Mouse (Mus musculus): ENCODE results near the gene Oard1.

Gene Oard1

DNA sequence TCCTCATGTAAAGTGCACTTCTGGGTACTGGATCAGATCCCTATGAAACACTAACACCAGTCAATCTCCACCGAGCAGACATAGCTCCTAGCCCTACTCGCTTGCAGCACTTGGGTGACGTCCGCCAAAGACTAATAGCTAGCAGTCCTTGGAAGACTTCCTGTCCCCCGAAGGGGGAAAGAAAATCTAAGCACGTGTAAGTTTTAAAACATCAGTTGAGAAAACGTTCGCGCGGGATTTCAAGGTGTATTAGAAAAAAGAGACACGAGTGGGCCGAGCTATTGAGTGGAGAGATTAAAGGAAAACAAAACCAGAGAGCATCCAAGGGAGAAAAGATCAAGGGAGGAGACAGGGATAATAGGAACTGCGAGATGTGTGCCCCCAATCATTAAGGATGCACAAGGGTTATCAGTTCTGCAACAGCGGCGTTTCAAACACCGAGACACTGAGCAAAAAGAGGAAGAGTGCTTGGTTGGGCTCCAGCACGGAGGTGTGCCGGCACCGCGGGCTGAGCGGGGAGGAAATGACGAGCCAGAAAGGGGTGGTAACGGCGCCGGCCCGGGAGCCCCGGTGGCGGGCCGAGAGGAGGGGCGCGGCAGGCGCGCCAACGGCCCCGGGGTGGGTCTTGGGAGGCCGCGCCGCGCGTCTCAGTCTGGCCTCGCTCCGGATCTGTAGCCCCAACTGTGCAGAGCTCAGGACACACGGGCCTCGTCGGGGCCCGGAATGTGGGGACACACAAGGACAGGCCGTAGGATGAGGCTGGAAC, 1.1 kb upstream of the Oard1 start:
- DNase-seq (ENCODE audit: low read depth, low spot score) = peak; percentile 89

DNA sequence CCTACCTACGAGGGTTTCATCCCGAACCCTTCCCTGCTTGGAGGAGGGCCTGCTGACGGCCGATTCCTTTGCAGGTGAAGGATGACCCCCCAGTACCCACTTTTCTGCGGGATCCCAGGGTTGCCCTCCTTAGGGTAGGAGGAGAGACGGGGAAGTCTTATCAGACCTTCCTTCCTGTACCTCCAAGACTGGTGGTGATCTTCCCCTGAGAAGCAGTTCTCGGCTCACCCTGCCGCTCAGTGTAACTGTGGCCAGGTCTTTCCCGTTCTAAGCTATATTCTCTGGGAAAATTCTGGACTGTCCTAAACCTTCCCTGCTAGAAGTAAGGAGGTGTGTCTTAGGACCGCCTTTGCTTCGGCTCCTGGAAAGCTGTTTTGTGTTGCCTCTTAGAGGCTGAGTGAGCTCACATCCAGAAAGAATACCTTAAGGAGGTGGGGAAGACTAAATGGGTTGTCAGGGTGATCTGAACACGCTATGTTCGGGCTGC, 528 bp downstream of the Oard1 start:
- no peak for DNase-seq (ENCODE audit: low read depth, low spot score)

DNA sequence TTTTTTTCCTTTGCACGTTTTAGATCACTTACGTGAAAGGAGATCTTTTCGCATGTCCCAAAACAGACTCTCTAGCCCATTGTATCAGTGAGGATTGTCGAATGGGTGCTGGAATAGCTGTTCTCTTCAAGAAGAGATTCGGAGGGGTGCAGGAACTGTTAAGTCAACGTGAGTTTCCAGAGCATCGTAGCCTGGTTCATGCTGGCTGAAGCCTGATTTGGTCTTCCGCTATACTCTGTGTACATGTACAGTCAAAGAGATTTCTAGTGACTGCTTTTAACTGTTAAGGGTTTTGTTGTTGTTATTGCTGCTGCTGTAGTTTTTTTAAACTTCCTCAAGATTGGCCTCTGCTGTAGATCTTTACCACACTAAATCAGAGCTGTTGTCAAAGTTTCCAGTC, 1.4 kb downstream of the Oard1 start:
- peak; percentile 56 for DNase-seq (ENCODE audit: low read depth, low spot score)

DNA sequence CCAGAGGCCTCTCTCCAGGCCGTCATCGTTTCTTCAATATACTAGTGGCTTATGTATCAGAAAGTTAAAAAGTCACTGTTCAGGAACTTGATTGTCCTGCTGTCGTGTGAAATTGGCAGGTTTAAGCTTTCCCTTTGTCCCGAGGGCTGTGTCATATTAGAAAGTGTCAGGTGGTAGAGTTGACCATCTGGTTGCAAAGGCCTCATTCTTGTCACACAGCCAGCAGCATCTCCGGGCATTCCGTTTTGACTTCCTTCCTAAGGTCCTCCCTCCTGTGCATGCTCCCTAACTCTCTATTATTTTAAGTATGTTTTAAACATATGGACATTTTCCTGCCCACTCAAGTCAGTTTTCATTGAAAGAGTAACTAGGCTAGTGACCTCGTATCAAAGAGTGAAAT, 6.2 kb downstream of the Oard1 start:
- no peak for DNase-seq (ENCODE audit: low read depth, low spot score)

DNA sequence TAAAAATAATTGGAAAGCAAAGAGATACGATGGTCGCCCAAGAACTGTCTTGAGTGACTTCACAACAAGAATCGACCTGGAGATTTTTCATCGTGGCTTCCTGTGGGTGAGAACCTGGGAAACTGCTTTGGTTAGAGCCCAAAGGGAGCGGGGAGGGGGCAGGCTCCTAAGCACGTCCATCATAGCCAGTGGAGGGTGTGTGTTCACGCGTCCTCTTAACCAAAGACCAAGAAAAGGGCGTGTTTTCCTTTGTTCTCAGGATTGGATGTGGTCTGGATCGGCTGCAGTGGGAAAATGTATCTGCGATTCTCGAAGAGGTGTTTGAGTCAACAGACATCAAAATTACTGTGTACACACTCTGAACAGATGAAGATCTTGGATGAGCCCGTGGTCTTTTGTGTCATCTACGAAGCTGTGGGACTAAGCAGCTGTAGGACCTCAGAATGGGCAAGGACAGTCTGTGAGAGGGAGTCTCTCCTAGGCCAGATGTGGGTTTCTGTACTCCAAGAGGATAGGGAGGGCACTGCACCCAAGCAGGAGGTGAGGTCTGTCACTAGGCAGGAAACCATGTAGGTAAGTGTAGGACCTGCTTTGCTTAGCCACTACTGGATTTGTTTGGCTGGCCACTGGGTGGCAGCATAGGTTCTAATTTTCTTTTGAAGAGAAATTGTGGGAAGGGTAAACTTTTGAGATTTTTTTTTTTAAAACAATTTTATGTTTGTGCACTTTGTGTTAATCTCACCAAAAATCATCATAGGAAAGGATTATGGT, 6.8 kb downstream of the Oard1 start:
- peak; percentile 79 for DNase-seq (ENCODE audit: low read depth, low spot score)

DNA sequence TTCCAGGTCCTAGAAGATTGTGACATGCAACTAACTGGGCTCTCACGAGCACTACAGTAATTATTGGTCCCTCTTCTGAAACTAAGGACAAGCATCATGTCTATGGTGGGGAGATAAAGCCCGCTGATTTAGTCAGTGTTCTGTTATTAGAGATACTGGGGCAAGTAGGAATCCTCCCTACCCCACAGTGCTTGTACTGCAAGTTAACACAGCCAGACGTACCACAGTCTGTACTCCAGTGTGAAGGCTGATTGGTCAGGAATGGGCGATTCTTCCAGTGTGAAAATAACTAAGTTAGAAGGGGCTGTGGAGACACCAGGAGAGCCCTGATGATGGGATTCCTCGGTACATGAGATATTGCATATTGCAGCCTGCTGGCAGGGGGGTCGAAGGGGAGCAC, 7.7 kb downstream of the Oard1 start:
- no peak for DNase-seq (ENCODE audit: low read depth, low spot score)

DNA sequence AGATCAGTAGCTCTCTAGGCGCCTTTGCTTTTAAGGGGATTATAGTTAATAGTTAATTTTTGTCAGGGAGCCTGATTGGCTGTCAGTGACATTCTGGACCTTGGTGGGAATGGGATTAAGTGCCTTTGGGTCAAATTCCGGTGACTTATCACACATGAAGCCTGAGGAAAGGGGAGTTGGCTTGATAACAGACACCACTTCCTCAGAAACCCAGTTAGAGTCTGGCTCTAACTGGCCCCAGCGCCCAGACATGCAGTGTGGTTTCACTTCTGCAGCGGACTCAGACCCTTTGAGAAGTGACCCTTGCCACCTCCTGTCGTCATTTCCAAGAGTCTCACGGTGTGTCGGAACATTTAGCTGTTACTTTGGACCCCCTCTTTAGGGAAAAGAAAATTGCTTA, 8.4 kb downstream of the Oard1 start:
- no peak for DNase-seq (ENCODE audit: low read depth, low spot score)

DNA sequence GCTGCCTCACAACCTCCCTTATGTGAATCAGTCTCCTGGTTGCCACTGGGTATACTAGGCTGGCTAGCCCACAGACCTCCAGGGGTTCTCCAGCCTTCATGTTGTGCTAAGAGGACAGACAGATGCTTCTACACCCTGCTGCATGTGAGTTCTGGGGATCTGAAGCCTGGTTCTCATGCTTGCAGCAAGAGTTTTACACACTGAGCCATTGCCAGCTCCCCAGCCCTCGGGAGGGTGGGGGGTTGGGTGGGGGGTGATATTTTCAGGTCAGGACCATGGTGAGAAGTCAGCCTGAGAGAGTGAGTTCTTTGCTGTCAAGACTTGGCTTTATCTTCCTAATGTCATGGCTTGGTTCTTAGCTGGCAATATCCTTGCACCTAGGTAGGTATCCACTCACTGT, 9.0 kb downstream of the Oard1 start:
- DNase-seq (ENCODE audit: low read depth, low spot score) = no peak

DNA sequence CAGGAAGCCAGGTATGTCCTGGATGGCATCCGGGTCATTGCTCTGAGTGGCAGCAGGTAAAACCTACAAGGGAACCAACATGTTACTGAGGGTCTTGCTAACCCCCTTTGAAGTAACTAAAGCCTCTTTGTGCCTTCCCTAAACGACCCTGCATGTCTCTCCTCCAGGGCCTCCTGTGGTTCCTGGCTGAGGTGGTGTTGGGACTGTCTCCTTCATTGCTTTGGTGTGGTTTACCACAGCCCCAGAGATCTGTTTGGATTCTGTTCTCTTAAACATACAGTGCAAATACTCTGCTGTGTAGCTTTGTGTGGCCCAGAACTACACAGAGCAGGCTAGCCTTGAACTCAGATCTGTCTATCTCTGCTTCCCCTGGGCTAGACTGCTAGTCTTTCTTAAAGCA, 9.8 kb downstream of the Oard1 start:
- no peak for DNase-seq (ENCODE audit: low read depth, low spot score)

DNA sequence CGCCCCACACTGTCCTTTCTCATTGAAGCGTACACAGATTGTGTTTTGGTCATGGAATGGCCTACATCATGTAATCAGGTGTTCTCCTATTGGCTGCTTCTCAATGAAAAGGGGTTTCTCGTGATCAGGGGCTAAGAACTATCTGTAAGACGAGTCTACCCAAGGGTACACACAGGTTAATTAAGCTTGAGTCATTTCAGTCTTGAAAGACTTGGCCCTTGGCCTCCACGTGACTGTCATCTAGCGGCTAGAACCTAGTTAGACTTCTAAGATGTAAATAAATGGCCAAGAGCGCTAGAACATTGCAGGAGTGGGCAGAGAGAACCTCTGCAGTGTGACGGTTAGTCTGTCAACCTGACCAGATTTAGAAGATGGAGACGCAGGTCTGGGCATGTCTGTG, 14.4 kb downstream of the Oard1 start:
- DNase-seq (ENCODE audit: low read depth, low spot score) = no peak

DNA sequence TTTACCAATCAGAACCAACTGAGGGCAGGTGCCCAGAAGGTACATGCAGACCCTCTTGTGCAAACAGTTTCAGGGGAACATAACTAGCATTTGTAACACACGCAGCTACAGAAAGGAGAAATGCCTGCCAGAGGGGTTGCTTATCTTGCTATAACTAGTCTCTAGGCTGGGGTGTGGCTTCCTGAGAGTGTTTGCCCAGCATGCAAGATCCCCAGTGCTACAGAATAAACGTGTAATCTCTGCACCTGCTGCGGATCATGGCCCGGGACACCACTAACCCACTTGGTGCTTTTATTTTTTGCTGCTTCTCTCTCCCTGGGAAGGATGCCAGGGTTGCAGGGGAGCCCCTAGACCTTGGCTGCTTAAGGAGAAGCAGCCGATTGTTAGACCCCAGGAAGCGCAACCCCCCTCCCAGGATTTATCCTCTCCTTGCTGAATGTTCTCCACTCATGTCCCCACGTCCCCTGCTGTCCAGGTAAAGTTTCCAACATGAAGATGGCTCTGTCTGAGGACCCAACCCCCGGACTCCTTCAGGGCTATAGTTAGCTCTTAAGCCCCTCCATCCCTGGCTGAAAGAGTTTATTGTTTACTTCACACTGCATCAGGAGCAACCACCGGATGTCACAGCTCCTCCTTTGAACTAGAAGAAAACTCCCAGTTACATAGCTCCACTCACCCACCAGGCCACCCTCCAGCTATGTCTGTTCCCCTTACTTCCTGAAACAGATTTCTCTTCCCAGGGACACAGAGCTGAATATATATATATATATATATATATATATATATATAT, 16.2 kb downstream of the Oard1 start:
- DNase-seq (ENCODE audit: low read depth, low spot score) = peak; percentile 55

DNA sequence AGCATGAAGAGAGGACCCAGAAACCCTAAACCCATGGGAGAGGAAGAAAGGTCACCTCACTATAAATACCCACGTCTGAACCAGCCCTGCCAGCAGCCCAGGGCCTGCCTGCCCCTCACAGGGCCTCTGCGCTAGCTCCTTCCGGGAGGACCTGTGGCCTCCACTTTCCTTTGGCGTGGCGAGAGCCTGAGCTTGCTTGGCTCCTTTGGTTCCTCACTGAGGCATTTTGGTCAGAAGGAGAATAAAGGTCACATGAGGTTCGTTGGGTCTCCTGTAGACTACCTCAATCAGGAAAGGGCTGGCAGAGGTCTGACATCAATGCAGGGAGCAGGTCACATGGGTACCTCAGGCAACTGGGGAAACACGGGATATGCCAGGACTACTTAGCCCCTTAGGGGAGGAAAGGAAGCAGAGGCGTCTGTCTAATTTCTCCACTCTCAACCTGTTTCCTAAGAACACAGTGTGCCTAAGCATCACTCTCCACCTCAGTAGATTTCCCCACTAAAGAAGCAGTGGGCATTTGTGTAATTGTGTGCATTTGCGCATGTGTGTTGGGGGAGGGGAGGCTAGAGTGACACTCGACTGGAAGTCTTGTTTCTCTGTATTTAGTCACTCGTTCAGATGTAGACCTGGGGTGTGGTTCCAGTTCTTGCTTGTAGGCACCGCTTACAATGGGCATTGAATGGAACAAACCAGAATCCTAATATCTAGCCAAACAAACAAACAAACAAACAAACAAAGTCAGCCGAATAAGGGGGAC, 17.4 kb downstream of the Oard1 start:
- peak; percentile 76 for DNase-seq (ENCODE audit: low read depth, low spot score)

DNA sequence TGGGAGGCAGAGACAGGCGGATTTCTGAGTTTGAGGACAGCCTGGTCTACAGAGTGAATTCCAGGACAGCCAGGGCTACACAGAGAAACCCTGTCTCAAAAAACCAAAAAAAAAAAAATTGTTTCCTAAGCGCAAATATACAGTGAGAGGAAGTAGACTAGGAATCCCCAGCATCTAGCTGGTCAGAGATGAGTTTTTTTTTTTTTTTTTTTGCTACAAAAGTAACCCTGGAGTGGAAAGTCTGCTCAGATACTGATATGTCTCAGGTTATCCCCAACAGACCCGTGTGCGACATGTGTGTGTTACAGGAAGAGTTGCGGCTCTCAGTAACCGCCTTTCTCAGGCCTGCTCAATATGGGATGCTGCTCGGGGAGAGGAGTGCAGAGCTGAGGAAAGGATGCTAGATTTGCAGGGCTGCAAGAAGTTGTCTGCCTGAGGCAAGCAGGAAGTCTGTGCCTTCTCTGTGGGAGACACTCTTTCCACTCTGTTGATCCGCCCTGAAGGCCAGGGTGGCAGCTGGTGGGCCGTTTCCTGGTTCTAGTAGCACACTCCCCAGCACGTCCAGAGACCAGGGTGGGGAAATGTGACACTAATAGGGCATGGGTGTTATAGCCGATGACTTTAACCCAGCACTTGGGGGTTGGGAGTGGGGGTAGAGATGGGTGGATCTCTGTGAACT, 18.2 kb downstream of the Oard1 start:
- DNase-seq (ENCODE audit: low read depth, low spot score) = peak; percentile 60

DNA sequence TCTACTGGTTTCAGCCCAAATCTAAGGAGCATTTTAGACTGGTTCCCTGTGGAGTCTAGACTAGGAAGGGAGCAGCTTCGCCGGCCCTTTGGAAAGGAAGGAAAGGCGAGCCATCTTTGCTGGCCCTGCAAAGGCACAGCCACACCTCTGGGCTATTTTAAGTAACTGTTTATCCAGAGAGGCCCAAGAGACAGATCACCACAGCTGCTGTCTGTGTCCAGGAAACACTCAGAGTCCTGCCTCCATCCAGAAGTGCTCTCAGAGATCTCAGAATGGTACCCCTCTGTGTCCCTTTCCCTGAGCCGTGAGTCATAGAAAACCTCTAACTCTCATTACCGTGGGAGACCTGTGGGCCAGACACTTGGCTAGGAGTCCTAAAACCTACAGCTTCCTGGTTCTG, 20.6 kb downstream of the Oard1 start:
- DNase-seq (ENCODE audit: low read depth, low spot score) = no peak

DNA sequence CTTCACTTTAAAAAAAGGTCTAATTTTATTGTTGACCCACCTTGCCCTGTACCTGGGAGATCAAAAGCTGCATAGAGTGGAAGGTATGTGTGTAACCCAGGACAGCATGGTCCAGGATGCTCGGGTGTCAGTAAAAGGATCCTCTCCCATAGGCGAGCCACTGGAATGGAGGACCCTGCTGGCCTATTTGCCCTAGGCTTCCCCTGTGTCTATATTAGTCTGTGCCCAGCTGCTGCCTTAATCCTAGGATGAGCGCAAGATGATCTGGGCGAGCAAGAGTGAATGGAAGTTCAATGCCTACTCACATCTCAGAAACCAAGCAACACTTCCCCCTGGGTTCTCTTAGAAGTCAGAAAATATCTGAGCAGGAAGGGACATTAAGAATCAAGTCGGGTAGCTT, 21.2 kb downstream of the Oard1 start:
- no peak for DNase-seq (ENCODE audit: low read depth, low spot score)

DNA sequence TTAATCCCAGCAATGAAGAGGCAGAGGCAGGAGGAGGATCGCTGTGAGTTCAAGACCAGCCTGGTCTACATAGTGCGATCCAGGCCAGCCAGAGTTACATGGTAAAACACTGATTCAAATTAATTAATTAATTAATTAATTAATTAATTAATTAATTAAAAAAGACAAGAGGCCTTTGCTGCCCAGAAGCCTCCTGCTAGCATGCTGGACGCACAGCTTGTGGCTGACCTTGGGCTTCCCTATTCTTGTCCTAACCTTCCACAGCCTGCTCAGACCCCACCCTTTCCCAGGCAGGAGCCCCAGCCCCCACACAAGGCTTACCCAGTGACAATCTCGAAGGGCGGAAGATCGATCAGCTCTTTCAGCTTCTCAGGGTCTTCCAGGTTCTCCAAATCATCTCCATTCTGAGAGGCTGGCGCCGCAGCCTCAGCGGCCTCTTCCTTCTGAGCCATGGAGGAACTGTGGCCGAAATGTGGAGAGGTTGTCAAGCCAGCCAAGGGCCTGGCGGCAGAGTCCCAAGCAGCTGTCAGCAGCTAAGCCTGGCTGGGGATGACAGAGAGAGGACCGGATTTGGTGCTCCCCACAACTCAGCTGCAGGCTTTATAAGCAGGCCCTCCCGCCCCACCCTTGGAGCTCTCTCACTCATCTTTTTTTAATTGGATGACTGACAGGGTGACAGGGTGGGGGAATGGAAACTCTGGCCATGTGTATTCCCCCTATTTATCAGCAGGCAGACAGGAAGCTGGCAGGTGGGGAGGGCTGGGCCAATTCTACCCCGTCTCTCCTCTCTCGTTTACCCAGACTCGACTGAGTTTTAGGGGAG, 22.6 kb downstream of the Oard1 start, which contains the start of gene Apobec2:
Apobec2 (minus strand) TSS at position 773 of the 823 bp plus-strand sequence.
- DNase-seq (ENCODE audit: low read depth, low spot score) = peak; percentile 50

DNA sequence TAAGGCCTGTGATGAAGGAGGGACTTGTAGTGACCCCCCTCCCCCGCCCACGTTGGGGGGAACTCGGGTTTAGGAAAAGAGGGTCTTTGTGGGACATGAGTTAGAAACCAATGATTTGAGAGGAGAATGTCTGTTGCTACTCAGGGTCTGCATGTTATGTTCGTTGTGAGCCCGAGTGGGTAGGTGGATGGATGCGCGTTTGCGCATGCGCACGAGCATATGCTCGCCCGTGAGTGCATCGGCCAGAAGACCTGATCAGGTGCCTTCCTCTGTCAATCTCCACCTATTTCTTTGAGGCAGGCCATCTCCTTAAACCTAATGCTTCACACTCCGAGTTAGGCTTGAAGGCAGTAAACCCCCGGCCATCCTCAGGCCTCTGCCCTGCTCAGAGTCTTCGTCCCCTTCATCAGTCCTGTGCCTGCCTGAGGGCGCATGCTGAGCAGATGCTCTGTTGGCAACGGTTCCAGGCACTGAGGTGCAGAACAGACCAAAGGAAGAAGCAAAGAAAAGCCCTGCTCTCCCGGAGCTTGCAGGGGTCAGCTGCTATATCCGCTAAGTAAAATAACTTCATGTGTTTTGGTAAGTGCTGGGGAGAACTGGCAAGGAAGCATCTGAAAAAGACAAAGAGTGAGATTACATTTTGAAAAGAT, 23.3 kb downstream of the Oard1 start:
- DNase-seq (ENCODE audit: low read depth, low spot score) = no peak

DNA sequence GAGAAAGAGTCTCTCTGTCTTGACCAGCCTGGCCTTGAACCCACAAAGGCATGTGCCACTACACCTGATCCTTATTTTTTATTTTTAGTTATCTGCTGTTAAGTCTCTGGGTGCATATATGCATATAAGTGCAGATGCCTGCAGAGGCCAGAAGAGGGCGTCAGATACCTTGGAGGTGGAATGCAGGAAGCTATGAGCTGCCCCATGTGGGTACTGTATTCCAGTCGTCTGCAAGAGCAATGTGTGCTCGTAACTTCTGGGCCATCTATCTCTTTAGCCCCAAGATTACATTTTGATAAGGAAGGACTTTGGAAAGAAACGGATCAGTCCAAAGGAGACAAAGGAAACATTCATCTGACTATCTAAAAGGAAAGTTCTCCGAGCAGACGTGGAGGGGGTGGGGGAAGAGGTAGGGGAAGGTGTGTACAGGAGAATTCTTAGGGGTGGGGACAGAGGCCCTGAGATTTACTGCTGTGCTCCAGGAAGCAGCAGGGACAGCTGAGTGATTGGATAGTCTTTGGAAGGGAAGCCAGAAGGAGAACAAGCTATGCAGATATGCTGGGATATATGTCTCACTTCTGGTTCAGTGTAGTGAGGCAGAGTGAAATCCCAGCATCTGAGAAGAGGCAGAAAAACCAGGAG, 24.0 kb downstream of the Oard1 start:
- peak; percentile 33 for DNase-seq (ENCODE audit: low read depth, low spot score)

DNA sequence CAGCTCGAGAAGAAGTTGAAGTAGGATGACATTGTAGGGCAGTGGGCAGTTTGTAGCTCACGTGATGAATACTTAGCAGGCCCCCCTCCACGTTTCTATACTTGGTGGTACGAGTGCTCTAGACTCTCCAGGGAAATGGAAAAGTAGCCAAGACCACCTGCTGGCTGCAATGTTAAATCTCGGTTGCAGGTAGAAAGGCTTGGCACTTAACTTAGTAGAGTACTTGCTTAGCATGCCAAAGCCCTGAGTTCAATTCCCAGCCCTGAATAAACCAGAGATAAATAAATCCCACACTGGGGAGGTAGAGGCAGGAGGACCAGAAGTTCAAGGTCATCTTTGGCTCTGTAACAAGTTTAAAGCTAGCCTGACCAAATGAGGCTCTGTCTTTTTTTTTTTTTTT, 24.7 kb downstream of the Oard1 start:
- no peak for DNase-seq (ENCODE audit: low read depth, low spot score)
